Mouse (Mus musculus) monocyte, adult 2 months (primary cell): ENCODE measurements at regions not wholly inside any gene's neighbourhood (a gene's known extent, or its start where the extent isn't known, plus 50 kb on each side); places are given as distances from the start of the nearest gene placed in this dataset.
A peak's percentile ranks its signal among the peaks of the same experiment; 100 is the strongest.
"Not testable (repeated sequence)": the region's sequence is repeated elsewhere in the genome, so short reads cannot be mapped to it uniquely, and the experiment has no call there.

ENCODE experiments used
- DNase-seq, 2 experiments: peaks; one replicate each; pipeline ENCODE4 v3.0.0; 2022; ENCODE audit warnings: low spot score in 2 of 2, low read depth in 1 of 2

DNA sequence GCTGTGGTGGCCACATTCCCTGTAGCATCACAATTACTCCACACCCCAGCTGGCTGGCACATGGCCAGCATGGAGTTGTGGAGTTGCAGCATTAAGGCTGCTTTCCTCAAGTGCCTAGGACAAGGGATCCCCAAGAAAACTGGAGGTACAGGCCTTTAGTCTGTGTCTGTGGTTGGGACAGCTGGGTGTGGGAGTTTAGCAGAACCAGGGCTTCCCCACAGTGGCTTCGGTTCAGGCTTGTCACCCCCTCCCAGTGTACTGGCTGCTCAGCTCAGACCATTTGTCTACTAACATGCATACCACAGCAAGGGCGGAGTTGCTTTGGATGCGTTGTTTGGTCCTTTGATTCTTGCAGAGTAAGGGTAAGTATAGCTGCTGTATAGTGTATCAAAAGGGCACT is 79.1 kb upstream of the Neurl1b start:
- DNase-seq: no peak

DNA sequence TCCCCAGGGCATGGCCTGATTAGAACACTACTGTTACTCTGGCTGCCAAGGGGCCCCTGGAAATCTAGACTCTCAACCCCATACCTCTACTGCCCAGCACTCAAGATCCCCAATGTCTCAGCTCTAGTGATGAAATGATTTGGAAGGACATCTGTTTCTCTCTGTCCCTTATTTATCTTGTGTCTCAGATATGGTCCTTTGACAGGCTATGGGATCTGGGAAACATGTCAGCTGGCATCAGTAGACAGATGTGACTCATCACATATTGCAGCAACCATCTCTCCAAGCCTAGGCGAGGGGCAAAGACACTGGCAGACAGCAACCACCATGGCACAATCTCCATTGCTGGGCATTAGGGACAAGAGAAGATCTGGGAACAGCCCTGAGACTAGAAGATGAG is 78.6 kb upstream of the Neurl1b start:
- DNase-seq: no peak

DNA sequence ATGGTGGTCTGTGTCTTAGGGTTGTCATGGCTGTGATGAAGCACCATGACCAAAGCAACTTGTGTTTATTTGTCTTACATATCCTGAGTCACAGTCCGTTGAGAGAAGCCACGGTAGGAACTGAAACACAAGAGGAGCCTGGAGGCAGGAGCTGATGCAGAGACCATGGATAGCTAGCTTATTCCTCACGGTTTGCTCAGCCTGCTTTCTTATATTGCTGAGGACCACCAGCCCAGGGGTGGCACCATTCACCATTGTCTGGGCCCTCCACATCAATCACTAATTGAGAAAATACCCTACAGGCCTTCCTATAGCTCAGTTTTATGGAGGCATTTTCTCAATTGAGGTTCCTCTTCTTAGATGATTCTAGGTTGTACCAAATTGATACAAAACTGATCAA is 77.5 kb upstream of the Neurl1b start:
- no peak for DNase-seq

GRCm38 (mm10) chr17:26345436-26345835 is 69.2 kb upstream of the Neurl1b start:
- DNase-seq: not testable (repeated sequence)

DNA sequence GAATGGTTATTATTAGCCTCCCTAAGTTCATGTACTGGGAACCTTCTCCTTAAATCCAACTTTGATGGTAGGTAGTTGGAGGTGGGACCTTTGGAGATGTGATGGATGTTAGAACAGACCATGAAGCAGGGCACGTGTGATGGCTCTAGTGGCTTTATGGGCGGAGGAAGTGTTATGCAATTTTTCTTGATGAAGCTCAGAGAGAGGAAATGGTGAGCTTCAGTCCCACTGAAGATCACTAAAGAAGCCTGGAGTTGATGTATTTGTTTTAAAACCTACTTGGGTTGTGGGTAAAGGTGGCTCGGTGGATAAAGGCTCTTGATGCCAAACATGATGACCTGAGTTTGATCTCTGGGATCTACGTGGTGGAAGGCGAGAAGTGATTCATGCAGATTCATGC is 66.5 kb upstream of the Neurl1b start:
- no peak for DNase-seq

DNA sequence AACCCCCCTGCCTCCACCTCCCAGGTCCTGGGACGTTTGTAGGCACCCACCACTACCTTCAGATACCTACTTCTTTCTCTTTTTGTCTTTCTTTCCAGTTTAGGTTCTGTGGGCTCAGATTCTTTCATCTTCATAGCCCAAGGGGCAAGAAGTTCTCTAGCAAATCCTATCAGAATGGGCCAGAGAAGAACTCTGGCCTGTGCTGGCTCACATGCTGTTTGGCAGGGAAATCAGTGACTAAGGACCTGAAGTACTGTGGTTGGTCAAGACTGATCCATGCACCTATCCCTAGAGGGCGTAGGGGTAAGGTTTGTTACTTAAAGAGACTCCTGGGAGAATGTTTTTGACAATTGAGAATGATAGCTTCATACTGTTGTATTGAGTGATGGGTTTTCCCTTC is 64.9 kb upstream of the Neurl1b start:
- DNase-seq: no peak

DNA sequence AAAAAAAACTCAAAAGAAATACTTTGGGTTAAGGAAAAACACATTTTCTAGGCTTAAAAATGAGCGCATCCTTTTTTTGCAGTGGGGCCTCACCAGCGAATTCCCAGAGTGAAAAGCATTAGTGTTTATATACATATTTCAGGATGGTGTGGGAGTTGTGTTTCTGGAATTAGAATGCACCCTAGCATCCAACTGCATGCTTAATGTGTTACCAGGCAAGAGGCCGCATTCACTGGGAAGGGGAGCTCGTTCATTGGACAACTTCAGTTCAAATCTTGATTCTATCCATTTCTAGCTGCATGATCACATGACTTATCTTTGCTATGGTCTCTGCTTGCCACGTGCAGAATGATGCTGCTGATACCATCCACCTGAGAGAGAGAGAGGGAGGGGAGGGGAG is 64.4 kb upstream of the Neurl1b start:
- DNase-seq: no peak

DNA sequence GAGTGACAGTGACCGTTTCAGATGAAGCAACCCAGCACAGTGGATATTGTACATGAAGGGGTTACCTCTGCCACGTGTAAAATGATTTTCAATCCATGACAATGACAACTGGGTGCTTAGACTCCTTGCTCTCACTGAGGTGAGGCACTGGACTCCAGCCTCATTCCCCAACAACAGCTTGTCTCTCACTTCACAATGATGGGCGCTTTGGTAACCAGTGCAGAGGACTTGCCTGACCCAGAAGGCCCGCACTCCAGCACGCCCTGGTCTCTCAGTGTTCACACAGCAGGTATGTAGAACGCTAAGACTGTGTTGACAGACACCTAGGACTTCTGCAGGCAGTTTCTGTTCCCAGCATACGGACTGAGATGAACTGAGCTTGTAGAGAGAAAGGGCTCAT is 62.6 kb upstream of the Neurl1b start:
- no peak for DNase-seq

- peak in 1 of 2 experiments; percentile 6 for DNase-seq
These were observed 61.9 kb upstream of the Neurl1b start for GRCm38 (mm10) chr17:26352712-26353111.

DNA sequence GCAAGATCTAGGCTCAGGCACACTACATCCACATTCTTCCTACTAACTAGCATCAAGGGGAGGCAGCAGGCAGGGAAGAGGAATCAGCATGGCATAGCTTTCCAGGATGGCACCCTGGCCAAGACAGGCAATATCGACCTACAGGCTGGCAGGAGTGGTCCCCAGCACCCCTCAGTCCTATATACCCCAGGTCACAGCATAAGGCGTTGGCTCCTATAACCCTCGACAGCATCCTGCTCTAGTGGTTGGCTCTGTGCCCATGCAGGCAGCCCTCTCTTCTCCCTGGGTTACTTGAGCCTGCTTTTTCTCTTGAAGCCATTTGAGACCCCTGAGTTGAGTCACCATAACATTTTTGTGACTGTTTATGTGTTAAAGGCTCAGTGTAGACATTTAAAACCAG is 60.2 kb upstream of the Neurl1b start:
- DNase-seq: no peak

DNA sequence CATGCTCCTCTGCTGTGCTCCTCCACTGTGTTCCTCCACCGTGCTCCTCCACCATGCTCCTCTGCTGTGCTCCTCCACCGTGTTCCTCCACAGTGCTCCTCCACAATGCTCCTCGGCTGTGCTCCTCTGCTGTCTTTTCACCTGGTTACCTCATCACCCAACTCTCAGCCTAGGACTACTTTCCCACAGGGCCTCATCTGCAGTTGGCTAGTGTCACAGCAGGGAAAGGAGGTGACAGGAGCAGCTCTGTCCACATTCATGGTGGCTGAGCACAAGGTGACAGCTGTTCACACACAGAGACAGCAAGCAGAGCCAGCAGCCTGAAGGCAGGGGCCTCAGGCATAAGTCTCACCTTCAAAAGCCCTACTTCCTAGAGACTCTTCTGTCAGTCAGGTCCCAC is 59.3 kb upstream of the Neurl1b start:
- DNase-seq: no peak

GRCm38 (mm10) chr17:26356906-26357305 is 57.7 kb upstream of the Neurl1b start:
- no peak for DNase-seq

GRCm38 (mm10) chr17:26357784-26358183 is 56.8 kb upstream of the Neurl1b start:
- DNase-seq: no peak

GRCm38 (mm10) chr17:26360711-26361110 is 53.9 kb upstream of the Neurl1b start:
- no peak for DNase-seq

- no peak for DNase-seq
These were observed 53.2 kb upstream of the Neurl1b start for GRCm38 (mm10) chr17:26361420-26361819.

DNA sequence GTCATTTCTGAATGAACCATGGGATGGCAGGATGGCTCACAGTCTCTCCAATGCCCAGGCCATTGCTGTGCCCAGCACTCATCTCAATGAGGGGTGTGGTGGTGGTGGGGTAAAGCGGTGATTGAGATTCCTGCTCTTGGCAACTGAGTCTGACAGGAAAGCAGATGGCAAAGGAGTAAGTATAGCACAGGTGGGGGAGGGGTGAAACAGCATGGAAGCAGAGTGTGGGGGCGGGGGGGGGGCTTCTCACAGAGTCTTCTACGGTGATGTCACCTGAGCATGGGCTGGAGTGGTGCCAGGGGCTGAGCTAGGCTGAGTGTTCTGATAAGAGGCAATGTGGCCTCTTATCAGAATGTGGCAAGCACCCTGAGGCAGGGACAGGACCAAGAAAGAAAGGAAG is 52.6 kb upstream of the Neurl1b start:
- DNase-seq: no peak

DNA sequence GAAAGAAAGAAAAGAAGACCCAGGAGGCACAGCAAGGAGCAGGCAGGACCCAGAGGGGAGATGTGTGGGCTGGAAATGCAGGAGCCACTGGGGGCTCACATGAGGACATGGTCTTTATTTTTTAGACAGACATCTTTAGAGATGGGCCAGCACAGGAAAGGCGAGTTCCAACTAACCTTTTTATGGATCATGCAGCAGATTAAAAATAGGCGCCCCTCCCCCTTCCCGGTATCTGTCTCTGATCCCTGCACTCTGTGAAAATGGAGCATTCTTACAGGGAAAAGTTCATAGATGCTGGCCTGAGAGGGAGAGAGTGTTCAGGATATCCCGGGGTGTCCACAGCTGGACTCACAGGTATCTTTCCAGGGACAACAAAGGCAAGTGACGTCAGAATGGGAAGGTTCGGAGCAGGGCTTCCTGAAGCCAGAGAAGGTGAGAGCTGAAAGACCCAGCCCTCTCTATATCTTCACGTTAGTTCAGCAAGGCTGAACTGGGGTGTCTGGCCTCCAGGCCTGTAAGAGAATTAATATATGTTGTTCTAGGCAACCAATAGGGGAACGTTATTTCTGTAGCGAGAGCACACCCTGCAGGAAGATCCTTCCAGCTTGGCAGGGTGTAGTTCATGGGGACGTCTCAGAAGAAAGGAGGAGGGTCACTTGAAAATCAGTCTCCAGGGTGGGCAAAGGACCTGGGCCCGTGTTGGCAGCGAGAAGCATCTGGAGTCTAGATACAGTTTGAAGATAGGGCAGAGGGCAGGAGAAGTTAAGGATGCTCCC is 51.9 kb upstream of the Neurl1b start:
- DNase-seq: no peak

DNA sequence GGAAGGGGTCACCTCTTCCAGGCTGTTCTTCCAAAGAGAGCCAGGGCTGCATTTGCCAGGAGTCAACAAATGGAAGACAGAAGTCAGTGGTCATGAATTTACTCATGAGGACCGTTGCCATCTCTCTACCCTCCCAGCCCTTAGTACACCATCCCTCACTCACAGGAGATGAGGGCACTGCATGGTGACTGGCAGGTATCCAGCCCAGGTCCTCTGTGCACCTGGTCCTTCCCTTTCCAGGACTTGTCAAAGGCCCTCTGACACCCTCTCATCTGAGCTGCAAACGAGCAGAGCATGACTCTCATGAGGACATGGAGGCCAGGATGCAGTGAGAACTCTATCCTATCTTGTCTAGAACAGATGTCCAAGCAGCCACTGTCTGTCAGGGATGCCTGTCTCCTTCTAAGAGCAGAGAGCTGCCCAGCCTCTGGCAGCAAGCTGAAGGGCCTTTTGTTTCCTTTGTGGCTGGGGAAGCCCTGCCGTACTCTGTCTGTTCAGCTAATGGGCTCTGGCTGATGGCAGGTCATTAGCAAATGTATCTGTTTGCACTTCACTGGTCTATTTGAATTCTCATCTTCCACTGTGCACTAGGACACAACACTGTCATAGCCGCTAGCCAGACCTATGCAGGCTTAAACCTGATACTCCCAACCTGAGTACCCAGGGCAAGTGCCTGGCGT is 50.6 kb upstream of the Neurl1b start:
- no peak for DNase-seq
